Mouse (Mus musculus): ENCODE measurements around the gene Spag7. TPM values are rescaled to one million over a fixed set of nuclear protein-coding genes. Genes with fewer than 3 reads are reported as not detected.

The Spag7 gene
- total RNA-seq, 2 experiments from 2014 or later = 50.1 to 52.9 TPM

- intact Hi-C loops (cut with DNase I) = no loop called here
- DNase-seq (ENCODE audit: extremely low spot score in 1 of 2, low spot score in 2 of 2) = no peak
Observed at GRCm38 (mm10) chr11:70649185-70649734, 20.0 kb downstream of the Spag7 start.

- intact Hi-C loops (cut with DNase I) = no loop called here
- no peak for DNase-seq (ENCODE audit: extremely low spot score in 1 of 2, low spot score in 2 of 2)
Observed at GRCm38 (mm10) chr11:70648512-70648911, 20.7 kb downstream of the Spag7 start.

GRCm38 (mm10) chr11:70647716-70648420 is 21.3 kb downstream of the Spag7 start:
- intact Hi-C loops (cut with DNase I) = no loop called here
- DNase-seq (ENCODE audit: extremely low spot score in 1 of 2, low spot score in 2 of 2) = peak in 1 of 2 experiments; percentile 66

- peak; percentile 96 to 99 for DNase-seq (ENCODE audit: extremely low spot score in 1 of 2, low spot score in 2 of 2)
- intact Hi-C loops (cut with DNase I) = no loop called here
Observed at GRCm38 (mm10) chr11:70646691-70647650, 22.2 kb downstream of the Spag7 start, which contains the start of the genes Rnf167 and Slc25a11. TSS of gene Rnf167 (plus strand) at chr11:70647235. TSS of gene Slc25a11 (minus strand) at chr11:70647479.

GRCm38 (mm10) chr11:70646259-70646555 is 23.0 kb downstream of the Spag7 start:
- intact Hi-C loops (cut with DNase I) = no loop called here
- DNase-seq (ENCODE audit: extremely low spot score in 1 of 2, low spot score in 2 of 2) = peak in 1 of 2 experiments; percentile 53

GRCm38 (mm10) chr11:70645461-70646258 is 23.6 kb downstream of the Spag7 start:
- DNase-seq (ENCODE audit: extremely low spot score in 1 of 2, low spot score in 2 of 2) = no peak
- intact Hi-C loops (cut with DNase I) = no loop called here

- intact Hi-C loops (cut with DNase I) = no loop called here
- no peak for DNase-seq (ENCODE audit: extremely low spot score in 1 of 2, low spot score in 2 of 2)
Observed at GRCm38 (mm10) chr11:70644564-70645103, 24.6 kb downstream of the Spag7 start.

- DNase-seq (ENCODE audit: extremely low spot score in 1 of 2, low spot score in 2 of 2) = no peak
- intact Hi-C loops (cut with DNase I) = no loop called here
Observed at GRCm38 (mm10) chr11:70643051-70643450, 26.2 kb downstream of the Spag7 start.

- intact Hi-C loops (cut with DNase I) = no loop called here
- no peak for DNase-seq (ENCODE audit: extremely low spot score in 1 of 2, low spot score in 2 of 2)
Observed at GRCm38 (mm10) chr11:70641241-70641640, 28.0 kb downstream of the Spag7 start.

- intact Hi-C loops (cut with DNase I) = no loop called here
- no peak for DNase-seq (ENCODE audit: extremely low spot score in 1 of 2, low spot score in 2 of 2)
Observed at GRCm38 (mm10) chr11:70639976-70640375, 29.2 kb downstream of the Spag7 start.

GRCm38 (mm10) chr11:70638714-70639278 is 30.4 kb downstream of the Spag7 start, which contains the start of gene Gp1ba:
TSS of gene Gp1ba (plus strand) at chr11:70639122.
- intact Hi-C loops (cut with DNase I) = no loop called here
- no peak for DNase-seq (ENCODE audit: extremely low spot score in 1 of 2, low spot score in 2 of 2)

GRCm38 (mm10) chr11:70638293-70638692 is 30.9 kb downstream of the Spag7 start:
- intact Hi-C loops (cut with DNase I) = no loop called here
- no peak for DNase-seq (ENCODE audit: extremely low spot score in 1 of 2, low spot score in 2 of 2)

- no peak for DNase-seq (ENCODE audit: extremely low spot score in 1 of 2, low spot score in 2 of 2)
- intact Hi-C loops (cut with DNase I) = no loop called here
Observed at GRCm38 (mm10) chr11:70637764-70638163, 31.5 kb downstream of the Spag7 start.

- intact Hi-C loops (cut with DNase I) = no loop called here
- no peak for DNase-seq (ENCODE audit: extremely low spot score in 1 of 2, low spot score in 2 of 2)
Observed at GRCm38 (mm10) chr11:70635601-70636000, 33.6 kb downstream of the Spag7 start.

- intact Hi-C loops (cut with DNase I) = loop anchor here (5.0 kb wide), 1 partner anchor 127 kb away; no protein-coding TSS in a partner anchor
- no peak for DNase-seq (ENCODE audit: extremely low spot score in 1 of 2, low spot score in 2 of 2)
Observed at GRCm38 (mm10) chr11:70630129-70630528, 39.1 kb downstream of the Spag7 start.

- no peak for DNase-seq (ENCODE audit: extremely low spot score in 1 of 2, low spot score in 2 of 2)
- intact Hi-C loops (cut with DNase I) = no loop called here
Observed at GRCm38 (mm10) chr11:70629557-70629956, 39.7 kb downstream of the Spag7 start.

- intact Hi-C loops (cut with DNase I) = no loop called here
- DNase-seq (ENCODE audit: extremely low spot score in 1 of 2, low spot score in 2 of 2) = no peak
Observed at GRCm38 (mm10) chr11:70628431-70628830, 40.8 kb downstream of the Spag7 start.

GRCm38 (mm10) chr11:70626877-70627276 is 42.3 kb downstream of the Spag7 start:
- intact Hi-C loops (cut with DNase I) = no loop called here
- no peak for DNase-seq (ENCODE audit: extremely low spot score in 1 of 2, low spot score in 2 of 2)
